In genomic region chr5:77015544-77016482, GRCm38 (mm10) we compare ENCODE assay signal across 8 mouse cellular contexts. TPM values are rescaled to one million over a fixed set of nuclear protein-coding genes. Genes with fewer than 3 reads are reported as not detected.
DNase-seq lines count a peak whose midpoint lies in the region; ATAC-seq and TF ChIP-seq lines count a peak whose summit lies in the region.

Thegl (plus strand) TSS chr5:77016023.

- no peaks in the 10 kb centered on the region for H3K4me1 ChIP-seq in embryonic facial prominence, embryonic 14.5 days (ENCODE audit: control insufficient read depth, insufficient read depth, low read length)
- H3K4me1 ChIP-seq in heart, adult 2 months (ENCODE audit: control insufficient read depth, insufficient read depth, low read length): no peaks in the 10 kb centered on the region; the same call in 1 of the 2 replicates
- no peaks in the 10 kb centered on the region for H3K4me1 ChIP-seq in kidney, adult 2 months (ENCODE audit: control insufficient read depth, insufficient read depth, low read length)
- no peaks in the 10 kb centered on the region for H3K4me1 ChIP-seq in limb, embryonic 12.5 days (replicated peaks)
- H3K4me1 ChIP-seq in midbrain, embryonic 13.5 days (replicated peaks): 0 out of 2 replicates have a peak, but pooled peaks cover 5% of the 10 kb centered on the region

- intact Hi-C loops in heart, adult 2 months (cut with DNase I): no loop called here

- no peak within 1 kb of the TSS for H3K27ac ChIP-seq in embryonic facial prominence, embryonic 14.5 days (replicated peaks; ENCODE audit: low read depth, low read length)
- H3K27ac ChIP-seq in heart, adult 2 months: no peak within 1 kb of the TSS
- no peak within 1 kb of the TSS for H3K27ac ChIP-seq in kidney, adult 2 months (ENCODE audit: insufficient read depth, low read depth, low read length)
- no peak within 1 kb of the TSS for H3K27ac ChIP-seq in limb, embryonic 12.5 days
- no peak within 1 kb of the TSS for H3K27ac ChIP-seq in midbrain, embryonic 13.5 days

- H3K9ac ChIP-seq in embryonic facial prominence, embryonic 14.5 days (ENCODE audit: low read depth, low read length): peak within 1 kb of the TSS; percentile 55
- H3K9ac ChIP-seq in heart, adult 2 months (ENCODE audit: low read depth, low read length): 0 out of 2 replicates have a peak within 1 kb of the TSS, but pooled peaks have one; percentile 2
- peak within 1 kb of the TSS; percentile 27 for H3K9ac ChIP-seq in limb, embryonic 12.5 days (replicated peaks)
- peak within 1 kb of the TSS; percentile 60 for H3K9ac ChIP-seq in midbrain, embryonic 13.5 days (replicated peaks)

- H3K4me2 ChIP-seq in embryonic facial prominence, embryonic 14.5 days (ENCODE audit: low read depth, low read length): peak within 1 kb of the TSS; percentile 83
- H3K4me2 ChIP-seq in limb, embryonic 12.5 days: peak within 1 kb of the TSS; percentile 81
- peak within 1 kb of the TSS; percentile 84 for H3K4me2 ChIP-seq in midbrain, embryonic 13.5 days (replicated peaks)

- peak within 1 kb of the TSS; percentile 54 for H3K4me3 ChIP-seq in embryonic facial prominence, embryonic 14.5 days (ENCODE audit: low read depth, low read length)
- H3K4me3 ChIP-seq in heart, adult 2 months: peak within 1 kb of the TSS; percentile 51
- peak within 1 kb of the TSS; percentile 55 for H3K4me3 ChIP-seq in kidney, adult 2 months (ENCODE audit: insufficient read depth, low read depth, low read length)
- peak within 1 kb of the TSS; percentile 51 for H3K4me3 ChIP-seq in limb, embryonic 12.5 days (replicated peaks)
- peak within 1 kb of the TSS; percentile 52 for H3K4me3 ChIP-seq in midbrain, embryonic 13.5 days (replicated peaks)

- no peaks in the 10 kb centered on the region for H3K79me2 ChIP-seq in heart, adult 2 months (replicated peaks; ENCODE audit: control insufficient read depth, insufficient read depth, low read length)

- no peaks in the 10 kb centered on the region for H3K9me3 ChIP-seq in embryonic facial prominence, embryonic 14.5 days (ENCODE audit: control insufficient read depth, low read length)
- H3K9me3 ChIP-seq in limb, embryonic 12.5 days: no peaks in the 10 kb centered on the region
- H3K9me3 ChIP-seq in midbrain, embryonic 13.5 days: no peaks in the 10 kb centered on the region

- H3K27me3 ChIP-seq in embryonic facial prominence, embryonic 14.5 days (replicated peaks; ENCODE audit: control insufficient read depth, insufficient read depth, low read length): no peaks in the 10 kb centered on the region
- H3K27me3 ChIP-seq in heart, adult 2 months (ENCODE audit: control insufficient read depth, insufficient read depth, low read length): no peaks in the 10 kb centered on the region
- no peaks in the 10 kb centered on the region for H3K27me3 ChIP-seq in kidney, adult 2 months (replicated peaks; ENCODE audit: control insufficient read depth, insufficient read depth, low read length)
- H3K27me3 ChIP-seq in limb, embryonic 12.5 days: peaks cover 15% of the 10 kb centered on the region
- peaks cover 9% of the 10 kb centered on the region for H3K27me3 ChIP-seq in midbrain, embryonic 13.5 days

- DNase-seq in brain, adult 2 months (ENCODE audit: low read depth, low spot score): peak; percentile 84
- DNase-seq in embryonic facial prominence, embryonic 14.5 days (ENCODE audit: low spot score): peak; percentile 91
- peak; percentile 75 to 78 for DNase-seq in heart, adult 2 months
- DNase-seq in kidney, adult 2 months: peak; percentile 89
- peak; percentile 57 for DNase-seq in skeletal muscle tissue, adult 2 months (ENCODE audit: low read depth, low spot score)
- DNase-seq in yolk sac, embryonic 10.5 days (ENCODE audit: low spot score): peak; percentile 81

- peak; percentile 98 for ATAC-seq in embryonic facial prominence, embryonic 14.5 days (ENCODE audit: low read depth)
- ATAC-seq in limb, embryonic 12.5 days (ENCODE audit: insufficient number of reproducible peaks, insufficient read depth, low FRiP score, low TSS enrichment, low read depth): peak; percentile 92
- peak; percentile 99 for ATAC-seq in midbrain, embryonic 13.5 days

- no peaks in the 10 kb centered on the region for H3K36me3 ChIP-seq in embryonic facial prominence, embryonic 14.5 days (ENCODE audit: control insufficient read depth, insufficient read depth, low read length)
- H3K36me3 ChIP-seq in heart, adult 2 months (ENCODE audit: control insufficient read depth, insufficient read depth, low read length): no peaks in the 10 kb centered on the region
- H3K36me3 ChIP-seq in kidney, adult 2 months (ENCODE audit: control insufficient read depth, insufficient read depth, low read length): no peaks in the 10 kb centered on the region
- no peaks in the 10 kb centered on the region for H3K36me3 ChIP-seq in limb, embryonic 12.5 days
- H3K36me3 ChIP-seq in midbrain, embryonic 13.5 days: no peaks in the 10 kb centered on the region

- no peak for TF ChIP-seq CTCF in heart, adult 2 months (IDR thresholded peaks at IDR 0.05)
- TF ChIP-seq CTCF in kidney, adult 2 months (conservative IDR thresholded peaks at IDR 0.05; ENCODE audit: insufficient read depth, insufficient read length, low read depth, low read length): no peak

- TF ChIP-seq EP300 in heart, adult 2 months (IDR thresholded peaks at IDR 0.05; ENCODE audit: insufficient read depth, low read depth, low read length): no peak

- no peak for TF ChIP-seq POLR2A in heart, adult 2 months (IDR thresholded peaks at IDR 0.05; ENCODE audit: insufficient read depth, low read depth, low read length)
- TF ChIP-seq POLR2A in kidney, adult 2 months (IDR thresholded peaks at IDR 0.05; ENCODE audit: low read depth, low read length): no peak

- WGBS in embryonic facial prominence, embryonic 14.5 days: 9% methylated on average over 53 of the region's 57 CpGs
- WGBS in heart, adult 2 months: 15% methylated on average over 57 of the region's 57 CpGs
- 24% methylated on average over 57 of the region's 57 CpGs for WGBS in kidney, adult 2 months
- 14% methylated on average over 57 of the region's 57 CpGs for WGBS in limb, embryonic 12.5 days
- WGBS in midbrain, embryonic 13.5 days: 11% methylated on average over 57 of the region's 57 CpGs

RNA-seq across cellular contexts. Expression of gene Thegl, which starts in this region (rescaled TPM):
- polyA plus RNA-seq in embryonic facial prominence, embryonic 14.5 days (2014; fragmentation: Nextera tagmentation; extraction: Ambion mirVana): 0.12 and 0.43 TPM in 2 replicates
- total RNA-seq in heart, adult 2 months (2021): not detected
- 0.25 TPM in 1 of 2 replicates, not detected in the other for polyA plus RNA-seq in heart, adult 2 months (2012; rRNA removed)
- polyA plus RNA-seq in kidney, adult 2 months (2012; rRNA removed): not detected in 2 replicates
- polyA plus RNA-seq in limb, embryonic 12.5 days (2016; fragmentation: Nextera tagmentation; extraction: Ambion mirVana): not detected in 2 replicates
- polyA plus RNA-seq in midbrain, embryonic 13.5 days (2015; fragmentation: Nextera tagmentation; extraction: Ambion mirVana): 0.27 and 0.30 TPM in 2 replicates

Comparison
In these comparisons a context has a peak if more than half of its experiments do, and no peak if none do; other contexts are left out.
1. Peak in DNase-seq, ATAC-seq, H3K4me3 ChIP-seq, H3K9ac ChIP-seq and H3K4me2 ChIP-seq in embryonic facial prominence, embryonic 14.5 days; RNA of the gene not detected or under 1 TPM.
2. Peak in DNase-seq, H3K4me3 ChIP-seq and H3K9ac ChIP-seq in heart, adult 2 months; RNA of the gene not detected or under 1 TPM.
3. Peak in DNase-seq and H3K4me3 ChIP-seq in kidney, adult 2 months; RNA of the gene not detected or under 1 TPM.
4. Peak in ATAC-seq, H3K4me3 ChIP-seq, H3K9ac ChIP-seq and H3K4me2 ChIP-seq in limb, embryonic 12.5 days; RNA of the gene not detected or under 1 TPM.
5. Peak in ATAC-seq, H3K4me3 ChIP-seq, H3K9ac ChIP-seq and H3K4me2 ChIP-seq in midbrain, embryonic 13.5 days; RNA of the gene not detected or under 1 TPM.
6. H3K9ac ChIP-seq: peak in every context shown above with its lines; median percentile 60 in midbrain, embryonic 13.5 days; 55 in embryonic facial prominence, embryonic 14.5 days; 27 in limb, embryonic 12.5 days; 2 in heart, adult 2 months.